Mouse (Mus musculus) forebrain, embryonic 14.5 days (tissue): ENCODE measurements at regions not wholly inside any gene's neighbourhood (a gene's known extent, or its start where the extent isn't known, plus 50 kb on each side); places are given as distances from the start of the nearest gene placed in this dataset.

ENCODE experiments used
- ATAC-seq: fragments of 200-750 bp; cut with Nextera tagmentation; 2 replicates; pipeline ENCODE4 v1.8.0; 2017; ENCODE audit warnings: mild to moderate bottlenecking, moderate library complexity
- DNase-seq: peaks from one replicate; pipeline ENCODE4 v3.0.0-alpha.2; 2015; ENCODE audit warnings: low spot score
- H3K27ac ChIP-seq: fragments of 300-500 bp; sonication (generic); 2 replicates; pipeline ENCODE4 v1.5.1; 2014; ENCODE audit warnings: low read depth, mild to moderate bottlenecking, control low read depth, low read length, moderate library complexity
- H3K27me3 ChIP-seq: fragments of 300-500 bp; sonication (generic); replicated peaks from 2 replicates; pipeline ENCODE4 v1.6.1; 2014; ENCODE audit warnings: low read length, control low read depth, mixed read lengths; ENCODE audit not compliant: control insufficient read depth, insufficient read depth
- H3K36me3 ChIP-seq: fragments of 300-500 bp; sonication (generic); 2 replicates; pipeline ENCODE4 v1.6.1; 2014; ENCODE audit warnings: low read length, control low read depth; ENCODE audit not compliant: control insufficient read depth, insufficient read depth
- H3K4me1 ChIP-seq: fragments of 300-500 bp; sonication (generic); 2 replicates; pipeline ENCODE4 v1.6.1; 2014; ENCODE audit warnings: antibody characterized with exemption, low read length, control low read depth; ENCODE audit not compliant: control insufficient read depth, insufficient read depth
- H3K4me2 ChIP-seq: fragments of 300-500 bp; sonication (generic); 2 replicates; pipeline ENCODE4 v1.6.1; 2014; ENCODE audit warnings: mild to moderate bottlenecking, control low read depth, low read length
- H3K4me3 ChIP-seq: fragments of 300-500 bp; sonication (generic); 2 replicates; pipeline ENCODE4 v1.5.1; 2014; ENCODE audit warnings: low read depth, low read length, control low read depth
- H3K9ac ChIP-seq: fragments of 300-500 bp; sonication (generic); 2 replicates; pipeline ENCODE4 v1.6.1; 2014; ENCODE audit warnings: mild to moderate bottlenecking, low read length, control low read depth, moderate library complexity
- H3K9me3 ChIP-seq: fragments of 300-500 bp; sonication (generic); replicated peaks from 2 replicates; pipeline ENCODE4 v1.6.1; 2016; ENCODE audit warnings: low read length, control low read depth, mixed read lengths; ENCODE audit not compliant: control insufficient read depth
- WGBS: fragments of 180-500 bp; shearing (Covaris S2); extraction: QIAGEN DNeasy Blood & Tissue Kit; methylation state at CpG from one replicate; pipeline ENCODE4 v1.1.7; 2014; 5-methylcytosine and 5-hydroxymethylcytosine counted together

- H3K27ac ChIP-seq, result no peak overlapping the region
- no peaks in the 10 kb centered on the region for H3K27me3 ChIP-seq
- DNase-seq (no peak), ATAC-seq (no peak)
- no peak overlapping the region for H3K4me3 ChIP-seq
- H3K9ac ChIP-seq, result no peak overlapping the region
- H3K4me1 ChIP-seq, result no peaks in the 10 kb centered on the region
- no peaks in the 10 kb centered on the region for H3K36me3 ChIP-seq
- H3K9me3 ChIP-seq, result no peaks in the 10 kb centered on the region
- 80% methylated on average over 7 of the region's 7 CpGs for WGBS
- no peak overlapping the region for H3K4me2 ChIP-seq
Observed at GRCm38 (mm10) chr7:72496933-72497631, 190.7 kb upstream of the Mctp2 start.

GRCm38 (mm10) chr7:72498562-72499230 is 192.3 kb upstream of the Mctp2 start:
- Histone ChIP-seq H3K27ac (no peak overlapping the region), H3K4me1 (no peaks in the 10 kb centered on the region), H3K27me3 (no peaks in the 10 kb centered on the region), H3K9me3 (no peaks in the 10 kb centered on the region), H3K4me3 (no peak overlapping the region), H3K4me2 (no peak overlapping the region), H3K9ac (no peak overlapping the region), H3K36me3 (no peaks in the 10 kb centered on the region)
- WGBS, result 88% methylated on average over 4 of the region's 4 CpGs
- ATAC-seq, result no peak
- DNase-seq, result no peak

- no peaks in the 10 kb centered on the region for H3K4me1 ChIP-seq
- H3K27me3 ChIP-seq, result no peaks in the 10 kb centered on the region
- H3K4me2 ChIP-seq, result no peak overlapping the region
- 84% methylated on average over 5 of the region's 5 CpGs for WGBS
- H3K9me3 ChIP-seq, result no peaks in the 10 kb centered on the region
- ATAC-seq (no peak), DNase-seq (no peak)
- H3K27ac ChIP-seq, result no peak overlapping the region
- H3K36me3 ChIP-seq, result no peaks in the 10 kb centered on the region
- H3K4me3 ChIP-seq, result no peak overlapping the region
- H3K9ac ChIP-seq, result no peak overlapping the region
Observed at GRCm38 (mm10) chr7:72499788-72500187, 193.4 kb upstream of the Mctp2 start.

- H3K9me3 ChIP-seq, result no peaks in the 10 kb centered on the region
- H3K4me2 ChIP-seq, result no peak overlapping the region
- no peak overlapping the region for H3K27ac ChIP-seq
- H3K9ac ChIP-seq, result no peak overlapping the region
- no peak overlapping the region for H3K4me3 ChIP-seq
- 95% methylated on average over 3 of the region's 3 CpGs for WGBS
- ATAC-seq, result no peak
- no peaks in the 10 kb centered on the region for H3K4me1 ChIP-seq
- no peak for DNase-seq
- no peaks in the 10 kb centered on the region for H3K36me3 ChIP-seq
- no peaks in the 10 kb centered on the region for H3K27me3 ChIP-seq
Observed at GRCm38 (mm10) chr7:72500190-72500589, 193.8 kb upstream of the Mctp2 start.

- no peak for DNase-seq
- H3K4me2 ChIP-seq, result no peak overlapping the region
- no peak overlapping the region for H3K4me3 ChIP-seq
- H3K27ac ChIP-seq, result no peak overlapping the region
- H3K36me3 ChIP-seq, result no peaks in the 10 kb centered on the region
- H3K4me1 ChIP-seq, result no peaks in the 10 kb centered on the region
- H3K27me3 ChIP-seq, result no peaks in the 10 kb centered on the region
- no peak for ATAC-seq
- 49% methylated on average over 6 of the region's 6 CpGs for WGBS
- H3K9me3 ChIP-seq, result no peaks in the 10 kb centered on the region
- H3K9ac ChIP-seq, result no peak overlapping the region
Observed at GRCm38 (mm10) chr7:72500996-72501395, 194.6 kb upstream of the Mctp2 start.

- WGBS, result 95% methylated on average over 3 of the region's 3 CpGs
- Histone ChIP-seq H3K36me3 (no peaks in the 10 kb centered on the region), H3K4me2 (no peak overlapping the region), H3K27me3 (no peaks in the 10 kb centered on the region), H3K27ac (no peak overlapping the region), H3K4me3 (no peak overlapping the region), H3K9me3 (no peaks in the 10 kb centered on the region), H3K9ac (no peak overlapping the region), H3K4me1 (no peaks in the 10 kb centered on the region)
- DNase-seq (no peak), ATAC-seq (no peak)
Observed at GRCm38 (mm10) chr7:72501431-72501830, 195.0 kb upstream of the Mctp2 start.

- DNase-seq, result no peak
- H3K4me2 ChIP-seq, result no peak overlapping the region
- H3K36me3 ChIP-seq, result no peaks in the 10 kb centered on the region
- no peaks in the 10 kb centered on the region for H3K27me3 ChIP-seq
- no peaks in the 10 kb centered on the region for H3K9me3 ChIP-seq
- ATAC-seq, result no peak
- H3K4me3 ChIP-seq, result no peak overlapping the region
- H3K9ac ChIP-seq, result no peak overlapping the region
- H3K27ac ChIP-seq, result no peak overlapping the region
- H3K4me1 ChIP-seq, result no peaks in the 10 kb centered on the region
Observed at GRCm38 (mm10) chr7:72503756-72504155, 197.3 kb upstream of the Mctp2 start.

GRCm38 (mm10) chr7:72504268-72504667 is 197.9 kb upstream of the Mctp2 start:
- peak; percentile 26 for DNase-seq
- no peaks in the 10 kb centered on the region for H3K27me3 ChIP-seq
- no peak for ATAC-seq

GRCm38 (mm10) chr7:72505732-72506460 is 199.5 kb upstream of the Mctp2 start:
- H3K9me3 ChIP-seq, result no peaks in the 10 kb centered on the region
- DNase-seq, result no peak
- H3K9ac ChIP-seq, result no peak overlapping the region
- H3K36me3 ChIP-seq, result no peaks in the 10 kb centered on the region
- 92% methylated on average over 8 of the region's 8 CpGs for WGBS
- H3K27ac ChIP-seq, result no peak overlapping the region
- ATAC-seq, result no peak
- H3K27me3 ChIP-seq, result no peaks in the 10 kb centered on the region
- no peak overlapping the region for H3K4me2 ChIP-seq
- no peaks in the 10 kb centered on the region for H3K4me1 ChIP-seq
- no peak overlapping the region for H3K4me3 ChIP-seq

More at GRCm38 (mm10) chr7:72504268-72504667, 197.9 kb upstream of the Mctp2 start:
- no peaks in the 10 kb centered on the region for H3K9me3 ChIP-seq
- H3K4me2 ChIP-seq, result no peak overlapping the region
- no peaks in the 10 kb centered on the region for H3K4me1 ChIP-seq
- H3K4me3 ChIP-seq, result no peak overlapping the region
- H3K27ac ChIP-seq, result no peak overlapping the region
- H3K9ac ChIP-seq, result no peak overlapping the region
- WGBS, result 85% methylated on average over 4 of the region's 4 CpGs
- H3K36me3 ChIP-seq, result no peaks in the 10 kb centered on the region
